Mouse (Mus musculus) embryonic facial prominence, embryonic 14.5 days (tissue): Measurements from ENCODE around the gene Srrm3. TPM values are rescaled to one million over a fixed set of nuclear protein-coding genes. Genes with fewer than 3 reads are reported as not detected.

Experiments used
- ATAC-seq: fragments of 200-750 bp; cut with Nextera tagmentation; 2 replicates; pipeline ENCODE4 v1.8.0; 2017; ENCODE audit warnings: low read depth, moderate number of reproducible peaks, moderate TSS enrichment
- DNase-seq: peaks from one replicate; pipeline ENCODE4 v3.0.0-alpha.2; 2015; ENCODE audit warnings: low spot score
- H3K27ac ChIP-seq: fragments of 300-500 bp; sonication (generic); replicated peaks from 2 replicates; pipeline ENCODE4 v1.5.1; 2014; ENCODE audit warnings: low read depth, mild to moderate bottlenecking, low read length, moderate library complexity
- H3K27me3 ChIP-seq: fragments of 300-500 bp; sonication (generic); replicated peaks from 2 replicates; pipeline ENCODE4 v1.6.1; 2014; ENCODE audit warnings: low read length; ENCODE audit not compliant: control insufficient read depth, insufficient read depth
- H3K36me3 ChIP-seq: fragments of 300-500 bp; sonication (generic); 2 replicates; pipeline ENCODE4 v1.6.1; 2014; ENCODE audit warnings: low read length, mixed read lengths; ENCODE audit not compliant: control insufficient read depth, insufficient read depth
- H3K4me1 ChIP-seq: fragments of 300-500 bp; sonication (generic); 2 replicates; pipeline ENCODE4 v1.6.1; 2014; ENCODE audit warnings: antibody characterized with exemption, low read length; ENCODE audit not compliant: control insufficient read depth, insufficient read depth
- H3K4me2 ChIP-seq: fragments of 300-500 bp; sonication (generic); 2 replicates; pipeline ENCODE4 v1.6.1; 2014; ENCODE audit warnings: low read depth, mild to moderate bottlenecking, low read length, moderate library complexity, mixed read lengths
- H3K4me3 ChIP-seq: fragments of 300-500 bp; sonication (generic); 2 replicates; pipeline ENCODE4 v1.5.1; 2014; ENCODE audit warnings: low read depth, mild to moderate bottlenecking, low read length
- H3K9ac ChIP-seq: fragments of 300-500 bp; sonication (generic); 2 replicates; pipeline ENCODE4 v1.6.1; 2014; ENCODE audit warnings: low read depth, mild to moderate bottlenecking, low read length, moderate library complexity, mixed read lengths
- H3K9me3 ChIP-seq: fragments of 300-500 bp; sonication (generic); 2 replicates; pipeline ENCODE4 v1.6.1; 2016; ENCODE audit warnings: low read length; ENCODE audit not compliant: control insufficient read depth
- WGBS: fragments of 180-500 bp; shearing (Covaris S2); extraction: QIAGEN DNeasy Blood & Tissue Kit; methylation state at CpG from one replicate; pipeline ENCODE4 v1.1.7; 2014; 5-methylcytosine and 5-hydroxymethylcytosine counted together
- polyA plus RNA-seq: library from polyadenylated mRNA; unstranded; fragments of >200 nt; fragmentation: Nextera tagmentation; extraction: Ambion mirVana; gene quantifications from 2 replicates; pipeline ENCODE4 v1.2.1, GENCODE M21; 2014

Srrm3 gene
- polyA plus RNA-seq, 1 experiment from 2014 or later = 1.1 TPM

DNA sequence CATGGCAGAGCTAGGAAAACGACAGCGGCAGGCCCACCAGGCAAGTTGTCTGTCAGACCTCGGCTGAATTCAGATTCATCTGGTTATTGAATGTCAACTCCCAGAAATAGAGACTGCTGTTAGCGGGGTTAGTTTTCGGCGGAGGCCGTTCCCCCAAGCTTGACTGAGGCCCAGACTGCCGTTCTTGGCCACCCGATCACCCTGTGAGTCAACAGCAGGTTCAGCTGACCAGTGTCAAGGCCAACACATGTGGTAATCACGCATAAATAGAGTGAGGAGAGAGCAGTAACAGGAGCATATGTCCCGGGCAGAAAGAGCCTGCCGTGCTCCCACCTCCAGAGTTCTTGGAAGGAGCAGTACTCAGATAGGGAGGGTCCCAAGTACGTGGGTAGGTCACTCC, 100.6 kb downstream of the Srrm3 start:
- Histone ChIP-seq H3K27ac (no peak overlapping the region), H3K9me3 (no peaks in the 10 kb centered on the region), H3K27me3 (no peaks in the 10 kb centered on the region), H3K4me1 (peaks cover 4% of the 10 kb centered on the region), H3K4me3 (no peak overlapping the region), H3K9ac (no peak overlapping the region), H3K36me3 (peaks cover 59% of the 10 kb centered on the region), H3K4me2 (no peak overlapping the region)
- 83% methylated on average over 13 of the region's 13 CpGs for WGBS
- DNase-seq (no peak), ATAC-seq (no peak)

DNA sequence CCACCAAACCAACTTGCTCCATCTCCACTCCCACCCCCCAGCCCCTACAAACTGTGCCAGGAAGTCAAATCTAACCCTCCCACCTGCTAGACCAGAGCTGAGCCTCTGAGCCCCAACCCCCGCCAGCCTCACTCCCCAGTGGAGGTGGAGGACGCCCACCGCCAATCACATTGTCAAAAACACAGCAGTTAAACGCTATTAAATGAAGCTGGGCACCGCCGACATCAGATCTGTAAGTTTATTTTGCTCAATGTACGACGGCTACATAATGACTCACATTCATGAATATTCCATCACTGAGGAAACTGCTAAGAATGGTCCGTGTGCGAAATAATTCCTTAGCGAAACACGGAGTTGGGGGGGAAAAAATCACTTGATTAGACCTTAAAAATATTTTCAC, 101.5 kb downstream of the Srrm3 start:
- Histone ChIP-seq H3K4me2 (no peak overlapping the region), H3K27ac (no peak overlapping the region), H3K27me3 (no peaks in the 10 kb centered on the region), H3K9me3 (no peaks in the 10 kb centered on the region), H3K4me3 (no peak overlapping the region), H3K36me3 (peaks cover 66% of the 10 kb centered on the region), H3K9ac (no peak overlapping the region), H3K4me1 (peaks cover 2% of the 10 kb centered on the region)
- DNase-seq (no peak), ATAC-seq (no peak)
- WGBS = 81% methylated on average over 12 of the region's 12 CpGs

DNA sequence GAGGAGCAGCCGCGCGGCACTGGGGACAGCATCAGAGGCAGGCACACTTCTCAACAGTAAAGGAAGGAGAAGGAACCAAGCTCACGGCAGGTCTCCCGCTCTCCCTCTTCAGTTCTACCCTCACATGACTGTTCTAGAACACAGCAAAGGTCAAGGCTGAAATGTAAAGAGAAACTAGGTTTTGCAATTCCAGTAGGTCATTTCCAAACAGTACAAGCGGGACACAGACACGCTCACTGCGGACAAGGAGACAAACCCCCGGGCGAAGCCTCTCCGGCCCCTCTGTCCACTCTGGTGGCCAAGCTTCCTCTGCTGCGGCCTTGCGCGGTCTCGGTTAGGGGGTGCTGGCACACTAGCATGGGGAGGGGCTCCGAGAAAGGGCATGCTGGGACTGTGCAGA, 102.3 kb downstream of the Srrm3 start:
- Histone ChIP-seq H3K27me3 (no peaks in the 10 kb centered on the region), H3K36me3 (peaks cover 68% of the 10 kb centered on the region), H3K27ac (no peak overlapping the region), H3K4me2 (no peak overlapping the region), H3K4me3 (no peak overlapping the region), H3K9ac (no peak overlapping the region), H3K9me3 (no peaks in the 10 kb centered on the region), H3K4me1 (no peaks in the 10 kb centered on the region)
- ATAC-seq = no peak
- no peak for DNase-seq
- WGBS = 97% methylated on average over 16 of the region's 16 CpGs

DNA sequence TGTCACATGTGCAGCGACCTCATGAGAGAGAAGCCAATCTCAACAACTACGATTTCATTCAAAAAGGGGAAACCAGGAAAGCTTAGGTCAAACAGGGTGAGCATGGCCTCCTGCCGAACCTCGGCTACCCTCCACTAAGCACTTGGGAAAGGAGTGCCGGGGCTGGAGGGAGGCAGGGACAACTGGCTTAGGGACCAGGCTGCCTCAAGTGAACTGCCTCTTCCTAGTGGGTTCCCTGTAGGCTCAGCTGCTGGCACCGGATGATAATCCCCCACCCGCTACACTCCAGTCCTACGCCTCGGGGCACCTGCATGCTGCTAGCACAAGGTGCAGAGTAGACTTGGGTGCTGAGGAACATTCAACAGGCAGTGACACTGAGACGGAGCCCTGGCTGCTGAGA, 103.0 kb downstream of the Srrm3 start:
- DNase-seq (no peak), ATAC-seq (no peak)
- Histone ChIP-seq H3K9me3 (no peaks in the 10 kb centered on the region), H3K4me3 (no peak overlapping the region), H3K36me3 (peaks cover 71% of the 10 kb centered on the region), H3K4me2 (no peak overlapping the region), H3K27ac (no peak overlapping the region), H3K27me3 (no peaks in the 10 kb centered on the region), H3K4me1 (no peaks in the 10 kb centered on the region), H3K9ac (no peak overlapping the region)
- WGBS = 86% methylated on average over 10 of the region's 10 CpGs

DNA sequence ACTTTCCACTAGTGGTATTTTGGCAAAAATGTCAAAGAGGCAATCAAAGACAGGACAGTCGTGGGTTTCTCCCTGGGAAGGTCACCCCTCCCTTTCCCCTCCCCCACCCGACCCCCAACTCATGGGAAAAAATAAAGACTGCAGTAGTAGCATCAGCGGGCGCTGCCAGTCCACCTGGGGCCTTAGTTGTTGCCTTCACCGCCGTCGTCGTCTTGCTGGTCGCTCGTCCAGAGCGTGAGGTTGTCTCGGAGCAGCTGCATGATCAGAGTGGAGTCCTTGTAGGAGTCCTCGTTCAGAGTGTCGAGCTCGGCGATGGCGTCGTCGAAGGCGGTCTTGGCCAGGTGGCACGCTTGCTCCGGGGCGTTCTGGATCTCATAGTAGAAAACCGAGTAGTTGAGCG, 104.1 kb downstream of the Srrm3 start:
- Histone ChIP-seq H3K9ac (no peak overlapping the region), H3K4me1 (no peaks in the 10 kb centered on the region), H3K9me3 (no peaks in the 10 kb centered on the region), H3K27ac (no peak overlapping the region), H3K4me2 (no peak overlapping the region), H3K4me3 (no peak overlapping the region), H3K27me3 (no peaks in the 10 kb centered on the region), H3K36me3 (peaks cover 75% of the 10 kb centered on the region)
- DNase-seq = no peak
- no peak for ATAC-seq
- 86% methylated on average over 25 of the region's 25 CpGs for WGBS

DNA sequence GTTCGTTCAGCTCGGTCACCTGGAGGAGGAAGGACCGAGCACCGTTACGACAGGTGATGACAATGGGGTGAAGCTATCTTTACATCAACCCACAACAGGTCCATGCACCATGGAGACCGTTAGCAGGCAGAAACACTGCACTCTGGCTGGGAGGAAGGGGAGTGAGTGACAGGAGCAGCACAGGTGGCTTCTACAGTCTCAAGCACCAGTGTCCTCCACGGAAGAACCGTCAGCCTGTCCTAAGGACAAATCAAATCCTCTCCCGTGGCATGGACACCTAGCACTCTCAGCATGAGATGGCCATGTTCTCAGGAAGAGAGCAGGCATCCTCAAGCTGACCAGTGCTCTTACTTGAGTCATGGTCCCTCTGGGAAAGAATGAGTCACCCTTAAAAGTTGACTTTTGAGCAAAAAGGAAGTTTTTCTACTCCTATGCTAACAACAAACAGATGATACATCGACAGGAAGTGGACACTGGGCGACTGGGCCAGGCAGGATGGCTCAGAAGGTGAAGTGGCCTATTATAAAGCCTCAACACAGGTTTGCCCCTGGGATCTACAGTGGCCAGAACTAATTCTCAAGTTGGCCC, 105.0 kb downstream of the Srrm3 start:
- no peaks in the 10 kb centered on the region for H3K27me3 ChIP-seq
- H3K27ac ChIP-seq = no peak overlapping the region
- peaks cover 83% of the 10 kb centered on the region for H3K36me3 ChIP-seq
- no peaks in the 10 kb centered on the region for H3K4me1 ChIP-seq
- no peaks in the 10 kb centered on the region for H3K9me3 ChIP-seq
- no peak overlapping the region for H3K9ac ChIP-seq
- ATAC-seq (no peak), DNase-seq (no peak)
- WGBS = 84% methylated on average over 11 of the region's 11 CpGs
- no peak overlapping the region for H3K4me3 ChIP-seq
- H3K4me2 ChIP-seq = no peak overlapping the region

DNA sequence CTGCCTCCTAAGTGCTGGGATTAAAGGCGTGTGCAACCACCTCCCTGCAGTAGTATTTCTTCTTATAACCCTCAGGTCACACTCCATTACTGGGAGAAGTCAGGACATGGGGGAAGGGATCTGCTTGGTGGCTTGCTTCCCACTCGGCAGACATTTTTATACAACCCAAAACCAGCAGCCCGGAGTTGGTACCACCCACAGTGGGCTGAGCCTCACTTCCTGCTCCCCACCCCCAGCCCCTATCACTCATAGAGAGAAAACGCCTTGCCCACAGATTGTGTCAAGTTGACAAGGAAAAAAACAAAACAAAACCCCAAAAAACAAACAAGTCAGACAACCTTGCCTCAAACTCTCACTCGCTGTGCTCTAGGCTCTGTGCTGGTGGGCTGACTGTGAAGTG, 106.5 kb downstream of the Srrm3 start:
- DNase-seq (no peak), ATAC-seq (no peak)
- H3K4me2 ChIP-seq = no peak overlapping the region
- H3K36me3 ChIP-seq = peaks cover 79% of the 10 kb centered on the region
- no peaks in the 10 kb centered on the region for H3K27me3 ChIP-seq
- H3K9me3 ChIP-seq = no peaks in the 10 kb centered on the region
- 81% methylated on average over 5 of the region's 5 CpGs for WGBS
- H3K4me1 ChIP-seq = no peaks in the 10 kb centered on the region
- no peak overlapping the region for H3K27ac ChIP-seq
- H3K4me3 ChIP-seq = no peak overlapping the region
- no peak overlapping the region for H3K9ac ChIP-seq

DNA sequence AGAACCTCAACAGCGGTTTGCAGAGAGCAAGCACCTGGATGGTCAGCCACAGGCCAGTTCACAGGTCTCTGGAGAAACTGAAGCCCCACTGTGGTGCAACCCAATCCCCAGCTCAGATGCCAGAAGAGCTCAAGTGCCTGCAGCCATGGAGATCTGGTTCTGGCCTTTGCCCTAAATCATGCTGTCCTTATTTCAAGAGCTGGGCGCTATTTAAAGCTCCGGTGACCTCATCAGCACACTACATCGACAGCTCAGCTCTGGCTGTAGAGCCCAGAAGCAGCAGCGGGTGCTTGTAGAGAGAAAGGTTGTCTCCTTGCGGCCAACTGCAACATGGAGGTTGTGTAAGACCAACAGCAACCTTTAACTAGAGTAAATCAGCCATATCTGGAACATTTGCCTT, 107.5 kb downstream of the Srrm3 start:
- WGBS = 89% methylated on average over 6 of the region's 6 CpGs
- no peak for ATAC-seq
- Histone ChIP-seq H3K9ac (no peak overlapping the region), H3K27ac (no peak overlapping the region), H3K4me1 (no peaks in the 10 kb centered on the region), H3K36me3 (peaks cover 79% of the 10 kb centered on the region), H3K27me3 (no peaks in the 10 kb centered on the region), H3K4me2 (no peak overlapping the region), H3K4me3 (no peak overlapping the region), H3K9me3 (no peaks in the 10 kb centered on the region)
- DNase-seq = no peak

DNA sequence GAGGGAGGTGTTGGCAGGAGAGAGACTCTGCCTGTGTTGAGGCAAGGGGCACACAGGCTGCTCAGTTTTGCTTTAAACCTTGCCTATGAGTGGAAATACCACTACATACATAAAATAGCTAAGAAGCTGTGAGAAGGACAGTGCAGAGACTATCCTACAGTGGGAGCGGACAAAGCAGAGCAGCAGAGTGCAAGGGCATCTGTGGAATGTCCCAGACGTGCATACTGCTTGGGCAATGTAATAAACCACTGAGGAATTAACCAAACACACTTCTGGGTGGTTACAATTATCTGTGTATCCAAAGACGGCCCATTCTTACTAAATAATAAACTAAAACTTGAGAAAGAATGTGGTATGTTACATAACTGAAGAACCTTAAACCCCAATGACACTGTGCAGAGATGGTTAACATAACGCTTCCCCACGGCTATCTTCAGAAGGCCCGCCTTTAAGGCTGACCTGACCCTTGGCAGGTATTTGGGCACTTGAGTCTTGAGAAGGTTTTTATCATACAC, 109.4 kb downstream of the Srrm3 start:
- ATAC-seq = no peak
- Histone ChIP-seq H3K9me3 (no peaks in the 10 kb centered on the region), H3K4me2 (no peak overlapping the region), H3K27ac (no peak overlapping the region), H3K36me3 (peaks cover 76% of the 10 kb centered on the region), H3K4me1 (no peaks in the 10 kb centered on the region), H3K9ac (no peak overlapping the region), H3K4me3 (no peak overlapping the region), H3K27me3 (no peaks in the 10 kb centered on the region)
- 86% methylated on average over 6 of the region's 6 CpGs for WGBS
- no peak for DNase-seq
